Mouse (Mus musculus) embryonic facial prominence, embryonic 11.5 days (tissue): ENCODE data around the gene Cphx1. TPM values are rescaled to one million over a fixed set of nuclear protein-coding genes. Genes with fewer than 3 reads are reported as not detected.
"Not testable (repeated sequence)": the region's sequence is repeated elsewhere in the genome, so short reads cannot be mapped to it uniquely, and the experiment has no call there.

ENCODE experiments used
- ATAC-seq: fragments of 200-750 bp; cut with Nextera tagmentation; replicated peaks from 2 replicates; pipeline ENCODE4 v1.8.0; 2017; ENCODE audit warnings: low read depth; ENCODE audit not compliant: insufficient number of reproducible peaks, low FRiP score, low TSS enrichment
- DNase-seq: peaks from one replicate; pipeline ENCODE4 v3.0.0-alpha.2; 2015; ENCODE audit warnings: low spot score
- H3K27ac ChIP-seq: fragments of 300-500 bp; sonication (generic); replicated peaks from 2 replicates; pipeline ENCODE4 v1.5.1; 2014; ENCODE audit warnings: mild to moderate bottlenecking, low read depth, low read length, control low read depth
- H3K27me3 ChIP-seq: fragments of 300-500 bp; sonication (generic); 2 replicates; pipeline ENCODE4 v1.6.1; 2014; ENCODE audit warnings: mild to moderate bottlenecking, low read length, moderate library complexity, mixed read lengths; ENCODE audit not compliant: control insufficient read depth, insufficient read depth
- H3K36me3 ChIP-seq: fragments of 300-500 bp; sonication (generic); replicated peaks from 2 replicates; pipeline ENCODE4 v1.6.1; 2014; ENCODE audit warnings: low read depth, mild to moderate bottlenecking, low read length, moderate library complexity, mixed read lengths; ENCODE audit not compliant: control insufficient read depth, insufficient read depth
- H3K4me1 ChIP-seq: fragments of 300-500 bp; sonication (generic); 2 replicates; pipeline ENCODE4 v1.6.1; 2014; ENCODE audit warnings: low read length, mixed read lengths; ENCODE audit not compliant: control insufficient read depth, insufficient read depth
- H3K4me2 ChIP-seq: fragments of 300-500 bp; sonication (generic); 2 replicates; pipeline ENCODE4 v1.6.1; 2014; ENCODE audit warnings: low read depth, mild to moderate bottlenecking, control low read depth, low read length, moderate library complexity
- H3K4me3 ChIP-seq: fragments of 300-500 bp; sonication (generic); 2 replicates; pipeline ENCODE4 v1.5.1; 2014; ENCODE audit warnings: low read depth, low read length, control low read depth
- H3K9ac ChIP-seq: fragments of 300-500 bp; sonication (generic); replicated peaks from 2 replicates; pipeline ENCODE4 v1.6.1; 2014; ENCODE audit warnings: mild to moderate bottlenecking, control low read depth, low read length
- H3K9me3 ChIP-seq: fragments of 300-500 bp; sonication (generic); replicated peaks from 2 replicates; pipeline ENCODE4 v1.6.1; 2016; ENCODE audit warnings: mild to moderate bottlenecking, low read length, inconsistent platforms, mixed read lengths; ENCODE audit not compliant: control insufficient read depth
- WGBS: fragments of 180-500 bp; shearing (Covaris S2); extraction: QIAGEN DNeasy Blood & Tissue Kit; methylation state at CpG from one replicate; pipeline ENCODE4 v1.1.7; 2014; 5-methylcytosine and 5-hydroxymethylcytosine counted together
- polyA plus RNA-seq: library from polyadenylated mRNA; unstranded; fragments of >200 nt; fragmentation: Nextera tagmentation; extraction: Ambion mirVana; gene quantifications from 2 replicates; pipeline ENCODE4 v1.2.1, GENCODE M21; 2014

The Cphx1 gene
- 0.46 TPM in 1 of 2 replicates, not detected in the other for polyA plus RNA-seq

GRCm38 (mm10) chr14:25938004-25938403 lies at the start of gene Cphx1:
Gene Cphx1, plus strand, starts transcription at chr14:25938304.
- not testable (repeated sequence) for H3K27me3 ChIP-seq, H3K4me1 ChIP-seq, H3K9me3 ChIP-seq, H3K9ac ChIP-seq, H3K4me3 ChIP-seq, H3K4me2 ChIP-seq, H3K27ac ChIP-seq, H3K36me3 ChIP-seq, ATAC-seq, DNase-seq
- no CpG with 5 or more reads among the region's 8 CpGs for WGBS

GRCm38 (mm10) chr14:25894566-25894965 lies 43.5 kb upstream of the Cphx1 start:
- no CpG with 5 or more reads among the region's 3 CpGs for WGBS
- H3K4me2 ChIP-seq, H3K27me3 ChIP-seq, H3K4me3 ChIP-seq, H3K9me3 ChIP-seq, ATAC-seq, H3K4me1 ChIP-seq, H3K9ac ChIP-seq, H3K27ac ChIP-seq, H3K36me3 ChIP-seq, DNase-seq: not testable (repeated sequence)

DNA sequence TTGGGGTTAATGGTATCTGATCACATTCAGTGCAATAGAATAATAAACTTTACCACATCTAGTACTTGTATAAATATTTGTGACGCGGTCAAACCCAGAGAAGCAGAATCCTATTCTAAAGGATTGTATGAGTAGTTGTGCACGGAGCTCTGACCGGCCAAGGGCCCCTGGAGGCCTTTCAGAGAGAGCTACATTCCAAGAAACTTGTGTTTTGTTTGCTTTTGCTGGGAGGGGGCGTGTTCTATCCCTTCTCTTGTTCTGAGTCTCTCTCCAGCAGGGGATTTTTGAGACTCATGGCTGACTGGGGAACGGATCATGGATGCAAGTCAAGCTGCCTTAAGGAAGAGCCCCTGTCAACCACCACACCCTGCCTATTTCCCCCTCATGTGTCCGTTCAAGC lies 42.4 kb upstream of the Cphx1 start:
- H3K27ac ChIP-seq, H3K36me3 ChIP-seq, H3K9me3 ChIP-seq, ATAC-seq, H3K27me3 ChIP-seq, H3K4me2 ChIP-seq, DNase-seq, H3K4me1 ChIP-seq, H3K4me3 ChIP-seq, H3K9ac ChIP-seq: not testable (repeated sequence)
- no CpG with 5 or more reads among the region's 7 CpGs for WGBS

DNA sequence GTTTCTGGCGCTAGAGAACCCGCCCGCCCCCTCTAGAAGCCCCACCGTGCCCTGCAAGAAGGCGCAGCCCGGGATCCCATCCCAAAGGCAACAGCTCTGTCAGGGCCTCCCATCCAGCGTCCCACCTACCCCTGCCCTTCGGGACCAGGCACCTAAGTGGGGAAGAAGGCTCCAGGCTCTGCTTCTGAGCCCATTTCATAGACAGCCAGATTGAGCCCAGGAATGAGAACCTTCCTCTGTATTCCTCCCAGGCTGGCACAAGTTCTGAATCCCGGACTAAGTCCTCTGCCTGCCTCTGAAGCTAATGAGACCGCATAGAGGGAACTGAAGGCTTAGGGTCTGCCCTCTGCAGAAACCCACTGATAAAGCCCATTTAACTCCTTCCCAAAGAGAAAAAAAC lies 35.1 kb upstream of the Cphx1 start, which contains the start of gene Plac9a:
TSS of gene Plac9a (minus strand) at position 101 of the 400 bp plus-strand sequence.
- not testable (repeated sequence) for H3K4me3 ChIP-seq, H3K9ac ChIP-seq, H3K4me1 ChIP-seq, H3K36me3 ChIP-seq, H3K27ac ChIP-seq, DNase-seq, H3K4me2 ChIP-seq, ATAC-seq, H3K27me3 ChIP-seq, H3K9me3 ChIP-seq
- no CpG with 5 or more reads among the region's 10 CpGs for WGBS

DNA sequence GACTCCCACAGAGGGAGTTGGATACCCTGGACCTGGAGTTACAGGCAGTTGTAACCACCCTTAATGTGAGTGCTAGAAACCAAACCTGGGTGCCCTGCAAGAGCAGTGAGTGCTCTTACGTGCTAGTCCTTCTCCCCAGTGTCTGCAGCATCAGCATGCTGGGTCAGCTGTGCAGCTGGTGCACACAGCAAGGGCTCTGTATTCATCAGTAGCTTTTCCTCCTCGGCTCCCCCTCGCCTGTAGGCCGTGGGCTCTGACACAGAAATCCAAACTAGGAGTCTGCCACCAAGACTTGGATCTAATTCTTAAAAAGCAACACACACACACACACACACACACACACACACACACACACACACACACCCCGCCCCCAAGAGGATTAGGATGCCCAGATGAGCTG lies 32.9 kb upstream of the Cphx1 start:
- H3K9ac ChIP-seq, H3K4me2 ChIP-seq, H3K4me1 ChIP-seq, H3K4me3 ChIP-seq, H3K36me3 ChIP-seq, DNase-seq, ATAC-seq, H3K9me3 ChIP-seq, H3K27me3 ChIP-seq, H3K27ac ChIP-seq: not testable (repeated sequence)
- 50% methylated on average over 1 of the region's 5 CpGs for WGBS

DNA sequence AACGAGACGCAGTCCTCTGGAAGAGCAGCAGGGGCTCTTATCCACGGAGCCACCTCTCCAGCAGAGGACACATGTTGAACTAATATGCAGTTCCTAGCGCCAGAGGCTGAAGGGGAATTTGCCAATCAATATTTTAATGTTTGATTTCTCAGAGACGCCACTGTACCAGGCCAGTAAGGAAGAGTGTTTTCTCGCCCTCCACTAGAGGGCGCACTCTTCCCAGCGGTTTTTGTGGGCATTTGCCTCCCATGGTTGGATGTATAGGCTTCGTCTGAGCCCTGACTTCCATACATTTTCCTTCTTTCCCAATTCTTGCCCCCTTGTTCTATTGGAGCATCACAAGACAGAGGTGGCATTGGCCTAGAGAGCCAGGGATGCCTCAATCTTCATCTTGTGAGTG lies 30.8 kb upstream of the Cphx1 start:
- H3K36me3 ChIP-seq, H3K9ac ChIP-seq, H3K4me1 ChIP-seq, H3K27ac ChIP-seq, H3K4me3 ChIP-seq, H3K4me2 ChIP-seq, ATAC-seq, DNase-seq, H3K27me3 ChIP-seq, H3K9me3 ChIP-seq: not testable (repeated sequence)
- WGBS: no CpG with 5 or more reads among the region's 9 CpGs

DNA sequence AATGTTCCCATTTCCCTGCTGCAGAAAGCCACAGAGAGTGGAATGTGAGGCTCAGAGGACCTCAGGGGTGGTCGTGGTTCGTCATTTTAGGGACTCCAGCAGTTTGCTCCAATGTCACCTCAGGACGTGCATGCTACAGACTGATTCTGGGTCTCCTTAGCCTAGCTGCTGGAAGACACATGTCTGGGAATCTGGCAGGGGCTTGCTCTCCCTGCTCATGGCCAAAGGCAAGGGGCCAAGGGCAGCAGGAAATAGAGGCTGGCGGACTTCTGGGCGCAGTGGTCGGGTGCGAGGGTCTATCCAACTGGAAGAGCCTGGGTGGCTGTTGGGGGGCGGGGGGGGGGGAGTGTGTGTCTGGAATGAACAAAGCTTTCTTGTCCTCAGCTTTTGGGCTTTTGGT lies 29.1 kb upstream of the Cphx1 start:
- H3K27ac ChIP-seq, H3K4me1 ChIP-seq, H3K4me3 ChIP-seq, DNase-seq, H3K9me3 ChIP-seq, H3K9ac ChIP-seq, H3K27me3 ChIP-seq, ATAC-seq, H3K36me3 ChIP-seq, H3K4me2 ChIP-seq: not testable (repeated sequence)
- WGBS: no CpG with 5 or more reads among the region's 8 CpGs

DNA sequence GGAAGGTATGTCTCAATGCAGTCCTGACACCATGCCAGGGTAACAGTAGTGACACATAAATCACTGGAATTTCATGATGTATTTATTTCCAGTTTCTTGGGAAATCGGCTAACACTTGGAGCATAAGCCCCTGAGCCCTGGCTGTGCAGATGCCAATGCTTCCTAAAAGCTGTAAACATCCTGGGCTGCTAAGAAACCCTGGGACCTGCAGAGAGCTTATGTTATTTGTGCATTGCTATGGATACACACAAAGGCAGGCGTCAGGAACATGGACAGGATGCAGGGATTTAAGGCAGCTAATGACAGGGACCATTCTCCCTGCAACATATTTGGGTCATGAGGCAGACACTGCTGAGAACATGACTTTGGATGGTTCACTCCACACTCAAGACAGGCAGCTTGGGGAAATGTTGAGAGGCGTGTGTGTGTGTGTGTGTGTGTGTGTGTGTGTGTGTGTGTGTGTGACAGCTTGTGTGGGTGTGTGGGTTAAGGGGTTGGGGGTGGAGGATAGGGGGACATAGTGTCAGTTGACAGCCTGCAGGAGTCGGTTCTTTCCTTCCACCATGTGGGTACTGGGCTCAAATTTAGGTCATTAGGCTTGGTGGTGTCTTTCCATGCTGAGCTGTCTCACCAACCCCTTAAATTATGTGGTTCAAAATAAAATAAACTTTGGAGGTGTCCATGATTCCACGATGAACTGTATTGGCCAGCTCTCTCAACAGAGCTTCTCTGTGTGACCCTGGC lies 19.5 kb upstream of the Cphx1 start:
- no CpG with 5 or more reads among the region's 5 CpGs for WGBS
- not testable (repeated sequence) for H3K4me1 ChIP-seq, H3K27me3 ChIP-seq, H3K4me3 ChIP-seq, ATAC-seq, DNase-seq, H3K9ac ChIP-seq, H3K27ac ChIP-seq, H3K4me2 ChIP-seq, H3K36me3 ChIP-seq, H3K9me3 ChIP-seq
